Mouse (Mus musculus): Measurements from ENCODE around the gene Hivep3. TPM values are rescaled to one million over a fixed set of nuclear protein-coding genes. Genes with fewer than 3 reads are reported as not detected.

The Hivep3 gene
- polyA plus RNA-seq, 1 experiment: 23.1 TPM

DNA sequence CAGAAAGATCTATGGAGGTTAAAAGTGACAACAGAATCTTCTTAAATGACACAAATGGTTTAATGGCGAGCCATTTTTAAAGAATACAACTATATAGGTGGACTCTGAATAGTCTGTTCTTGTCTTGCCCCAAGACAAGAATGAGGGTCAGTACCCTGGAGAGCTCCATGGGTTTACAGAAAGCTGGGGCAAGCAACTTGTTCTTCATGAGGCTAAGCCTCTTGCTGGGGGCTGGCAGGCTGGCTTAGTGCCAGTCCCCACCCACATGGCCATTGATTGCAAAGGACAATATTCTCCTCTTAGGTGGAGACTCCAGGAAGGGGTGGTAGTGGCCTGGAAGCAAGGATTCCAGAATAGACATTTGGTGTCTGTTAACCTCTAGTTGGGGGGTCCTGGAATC lies 170.2 kb downstream of the Hivep3 start:
- DNase-seq: no peak
- TF ChIP-seq POLR2A (IDR thresholded peaks at IDR 0.05; ENCODE audit: borderline replicate concordance, extremely low read depth, low read depth, low read length) (no peak), CTCF (IDR thresholded peaks at IDR 0.05; ENCODE audit: insufficient read depth, low read length) (no peak)
- Histone ChIP-seq H3K4me1 (ENCODE audit: control insufficient read depth, insufficient read depth, low read length) (no peaks in the 10 kb centered on the region; the same call in 1 of the 2 replicates), H3K4me3 (replicated peaks; ENCODE audit: extremely low read depth, low read depth, low read length) (no peak overlapping the region)
- WGBS: 42% methylated on average over 1 of the region's 1 CpGs

DNA sequence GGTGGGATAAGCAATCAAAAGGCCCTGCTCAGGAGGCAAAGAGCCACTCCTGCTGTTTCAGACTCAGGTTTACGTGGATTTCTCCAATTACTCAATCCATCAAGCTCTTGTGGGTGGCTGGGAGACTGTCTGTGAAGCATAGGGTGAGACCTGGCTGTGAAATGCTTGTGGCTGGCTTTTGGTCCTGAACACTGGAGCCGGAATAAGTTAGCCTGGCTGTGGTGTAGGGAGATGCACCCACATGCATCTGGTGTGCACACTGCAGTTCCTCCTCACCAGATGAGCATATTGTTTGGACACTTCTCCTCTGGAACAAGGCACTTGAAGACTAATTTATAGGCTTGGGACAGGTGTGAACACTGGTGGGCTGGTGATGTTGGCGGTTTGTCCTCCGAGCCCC lies 170.7 kb downstream of the Hivep3 start:
- 94% methylated on average over 4 of the region's 4 CpGs for WGBS
- Histone ChIP-seq H3K4me3 (replicated peaks; ENCODE audit: extremely low read depth, low read depth, low read length) (no peak overlapping the region), H3K4me1 (ENCODE audit: control insufficient read depth, insufficient read depth, low read length) (no peaks in the 10 kb centered on the region; the same call in 1 of the 2 replicates)
- DNase-seq: no peak
- TF ChIP-seq CTCF (IDR thresholded peaks at IDR 0.05; ENCODE audit: insufficient read depth, low read length) (no peak), POLR2A (IDR thresholded peaks at IDR 0.05; ENCODE audit: borderline replicate concordance, extremely low read depth, low read depth, low read length) (no peak)

DNA sequence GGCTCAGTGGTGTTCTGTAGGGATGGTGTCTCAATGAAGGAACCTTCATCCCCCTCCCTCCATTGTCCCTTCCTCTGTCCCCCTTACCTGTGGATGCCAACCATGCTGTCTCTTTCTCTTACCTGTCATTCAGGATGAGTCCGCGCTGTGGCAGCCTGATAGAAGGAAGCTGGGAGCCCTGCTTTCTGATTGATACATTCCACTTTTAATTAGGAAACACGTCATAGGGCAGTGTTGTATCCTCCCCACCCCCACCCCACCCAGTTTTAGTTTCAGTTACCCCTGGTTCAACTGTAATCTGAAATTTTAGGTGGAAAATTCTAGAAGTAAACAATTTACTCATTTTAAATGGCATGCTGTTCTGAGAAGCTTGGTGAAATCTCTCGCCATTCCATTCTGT lies 173.5 kb downstream of the Hivep3 start:
- H3K4me3 ChIP-seq (replicated peaks; ENCODE audit: extremely low read depth, low read depth, low read length): no peak overlapping the region
- TF ChIP-seq CTCF (IDR thresholded peaks at IDR 0.05; ENCODE audit: insufficient read depth, low read length) (no peak), POLR2A (IDR thresholded peaks at IDR 0.05; ENCODE audit: borderline replicate concordance, extremely low read depth, low read depth, low read length) (no peak)
- 86% methylated on average over 4 of the region's 4 CpGs for WGBS

DNA sequence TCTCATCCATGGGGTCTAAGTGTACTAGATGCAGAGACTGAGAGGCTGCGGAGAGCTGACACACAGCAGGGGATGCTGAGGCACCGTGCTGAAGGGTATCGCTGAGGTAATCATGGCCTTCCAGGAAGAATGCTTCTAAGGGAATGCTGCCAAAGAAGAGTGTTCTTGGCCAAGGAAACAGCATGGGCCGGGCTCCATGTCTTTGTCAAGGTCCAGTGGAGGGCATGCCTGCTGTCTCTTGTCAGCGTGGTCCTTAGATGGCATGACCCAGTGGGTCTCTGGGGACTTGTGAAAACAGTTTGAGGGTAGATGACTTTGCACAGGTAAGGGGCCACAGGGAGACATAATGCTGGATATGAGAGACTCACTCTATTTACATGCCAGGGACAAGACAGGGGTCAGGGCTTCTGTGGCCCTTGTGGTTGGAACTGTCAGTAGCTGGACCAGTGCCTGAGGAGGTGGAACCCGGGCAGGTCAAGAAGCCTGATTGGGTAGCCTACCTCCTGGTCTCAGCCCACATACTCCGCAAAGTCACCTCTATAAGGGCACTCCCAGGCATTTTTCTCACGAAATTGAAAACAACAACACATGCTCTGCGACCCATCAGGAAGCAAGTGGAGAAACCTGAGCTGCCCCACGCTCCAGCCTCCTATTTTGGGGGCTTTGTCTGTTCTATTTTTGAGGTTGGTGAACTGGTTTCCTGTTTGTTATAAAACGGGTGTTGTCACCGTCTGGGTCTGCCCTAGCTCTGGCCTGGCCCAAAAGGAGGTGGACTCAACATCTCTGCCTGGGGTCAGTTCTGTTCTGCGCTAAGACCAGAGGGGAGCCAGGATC lies 177.7 kb downstream of the Hivep3 start:
- 47% methylated on average over 13 of the region's 13 CpGs for WGBS
- TF ChIP-seq POLR2A (IDR thresholded peaks at IDR 0.05; ENCODE audit: borderline replicate concordance, extremely low read depth, low read depth, low read length): no peak
- TF ChIP-seq CTCF (IDR thresholded peaks at IDR 0.05; ENCODE audit: insufficient read depth, low read length): no peak
- Histone ChIP-seq H3K4me1 (ENCODE audit: control insufficient read depth, insufficient read depth, low read length) (no peaks in the 10 kb centered on the region), H3K4me3 (replicated peaks; ENCODE audit: extremely low read depth, low read depth, low read length) (no peak overlapping the region)
- DNase-seq: no peak

More for the DNA sequence above, 173.5 kb downstream of the Hivep3 start:
- no peak for DNase-seq
- H3K4me1 ChIP-seq (ENCODE audit: control insufficient read depth, insufficient read depth, low read length): no peaks in the 10 kb centered on the region; the same call in 1 of the 2 replicates

DNA sequence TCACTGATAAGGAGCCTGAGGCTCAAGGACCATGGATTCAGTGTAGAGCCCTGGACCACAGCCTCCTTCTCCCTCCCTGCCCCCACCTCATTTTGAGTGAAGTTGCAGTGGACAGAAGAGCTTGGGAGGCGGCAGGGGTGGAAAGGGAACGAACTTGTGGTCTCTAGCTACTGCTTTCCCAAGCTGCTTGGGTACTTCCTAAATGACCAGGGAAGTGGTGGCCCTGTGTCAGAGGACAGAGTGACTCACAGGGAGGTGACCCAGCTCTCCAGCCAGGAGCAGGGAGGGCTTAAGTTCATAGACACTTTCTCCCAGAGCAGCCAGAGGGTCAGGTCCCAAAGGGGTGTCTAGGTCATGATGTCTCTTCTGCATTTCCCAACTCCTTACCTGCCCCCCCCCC lies 178.6 kb downstream of the Hivep3 start:
- WGBS: 63% methylated on average over 2 of the region's 2 CpGs
- no peak for DNase-seq
- no peak for TF ChIP-seq CTCF (IDR thresholded peaks at IDR 0.05; ENCODE audit: insufficient read depth, low read length)
- TF ChIP-seq POLR2A (IDR thresholded peaks at IDR 0.05; ENCODE audit: borderline replicate concordance, extremely low read depth, low read depth, low read length): no peak
- Histone ChIP-seq H3K4me1 (ENCODE audit: control insufficient read depth, insufficient read depth, low read length) (no peaks in the 10 kb centered on the region), H3K4me3 (replicated peaks; ENCODE audit: extremely low read depth, low read depth, low read length) (no peak overlapping the region)

DNA sequence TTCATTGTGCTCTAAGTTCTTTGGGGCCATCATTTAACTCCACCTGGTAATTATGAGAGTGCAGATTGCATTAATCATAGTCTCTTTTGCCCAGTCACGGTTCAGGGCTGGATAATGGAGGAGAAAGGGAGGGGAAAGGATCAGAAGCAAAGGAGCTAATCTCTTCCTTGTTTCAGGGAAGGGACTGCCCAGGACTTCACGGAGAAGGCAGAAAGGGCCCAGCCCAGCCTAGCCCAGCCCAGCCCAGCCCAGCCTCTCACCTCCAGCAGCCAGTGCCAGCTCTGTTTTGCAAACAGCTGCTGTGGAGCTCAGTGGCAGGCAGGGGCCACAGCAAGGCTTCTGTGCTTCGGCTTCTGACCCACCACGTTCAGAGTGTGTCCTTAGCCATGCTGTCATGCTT lies 180.6 kb downstream of the Hivep3 start:
- TF ChIP-seq POLR2A (IDR thresholded peaks at IDR 0.05; ENCODE audit: borderline replicate concordance, extremely low read depth, low read depth, low read length) (no peak), CTCF (IDR thresholded peaks at IDR 0.05; ENCODE audit: insufficient read depth, low read length) (no peak)
- Histone ChIP-seq H3K4me1 (ENCODE audit: control insufficient read depth, insufficient read depth, low read length) (no peaks in the 10 kb centered on the region), H3K4me3 (replicated peaks; ENCODE audit: extremely low read depth, low read depth, low read length) (no peak overlapping the region)
- 39% methylated on average over 4 of the region's 4 CpGs for WGBS
- no peak for DNase-seq

DNA sequence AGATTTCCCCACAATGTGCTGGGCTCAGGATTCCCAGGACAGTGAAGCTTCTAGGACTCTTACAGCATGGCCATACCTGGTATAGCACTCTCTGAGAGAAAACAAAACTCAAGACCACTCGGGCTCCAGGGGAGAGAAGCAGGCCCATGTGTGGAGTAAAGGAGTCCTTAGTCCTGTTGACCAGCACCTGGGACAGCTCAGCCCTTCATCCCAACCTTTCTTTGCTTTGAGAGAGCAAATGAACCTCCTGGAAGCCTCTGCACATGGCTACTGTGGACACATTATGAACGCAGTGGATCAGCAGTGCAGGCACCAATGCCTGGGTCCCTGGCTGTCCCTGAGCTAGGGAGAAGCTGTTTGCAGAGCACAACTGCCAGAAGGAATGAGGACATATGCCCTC lies 181.5 kb downstream of the Hivep3 start:
- no peak for DNase-seq
- Histone ChIP-seq H3K4me3 (replicated peaks; ENCODE audit: extremely low read depth, low read depth, low read length) (no peak overlapping the region), H3K4me1 (ENCODE audit: control insufficient read depth, insufficient read depth, low read length) (no peaks in the 10 kb centered on the region)
- TF ChIP-seq CTCF (IDR thresholded peaks at IDR 0.05; ENCODE audit: insufficient read depth, low read length) (no peak), POLR2A (IDR thresholded peaks at IDR 0.05; ENCODE audit: borderline replicate concordance, extremely low read depth, low read depth, low read length) (no peak)
- WGBS: 68% methylated on average over 2 of the region's 2 CpGs

DNA sequence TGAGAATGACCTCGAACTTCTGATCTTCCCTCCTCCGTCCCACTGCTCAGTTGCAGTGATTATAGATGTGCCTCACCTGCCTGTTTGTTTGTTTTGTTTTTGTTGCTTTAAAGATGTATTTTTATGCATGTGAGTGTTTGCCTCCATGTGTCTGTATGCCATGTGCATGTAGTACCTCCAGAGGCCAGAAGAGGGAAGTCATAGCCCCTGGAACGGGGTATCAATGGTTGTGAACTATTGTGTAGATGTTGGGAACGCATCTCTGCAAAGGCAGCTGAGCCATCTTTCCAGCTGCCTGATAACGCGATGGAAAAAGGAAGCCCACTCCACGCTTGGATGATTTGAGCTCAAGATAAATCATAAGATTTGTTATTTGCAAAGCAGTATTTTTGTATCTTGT lies 183.9 kb downstream of the Hivep3 start:
- no peak for DNase-seq
- 72% methylated on average over 7 of the region's 7 CpGs for WGBS

DNA sequence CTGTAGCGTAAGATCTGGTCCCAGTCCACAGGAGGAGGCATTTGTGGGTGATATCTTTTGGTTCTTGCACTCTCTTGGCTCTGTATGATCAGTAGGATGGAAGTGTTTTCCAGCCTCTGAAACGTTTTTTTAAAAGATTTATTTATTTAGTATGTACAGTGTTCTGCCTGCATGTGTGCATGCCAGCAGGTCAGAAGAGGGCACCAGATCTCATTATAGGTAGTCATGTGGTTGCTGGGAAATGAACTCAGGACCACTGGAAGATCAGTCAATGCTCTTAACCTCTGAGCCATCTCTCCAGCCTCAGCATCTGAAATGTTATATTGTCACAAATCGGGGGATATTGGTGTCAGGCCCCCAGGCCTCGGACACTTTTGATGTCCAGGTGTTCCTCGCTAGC lies 185.8 kb downstream of the Hivep3 start:
- DNase-seq: no peak
- TF ChIP-seq POLR2A (IDR thresholded peaks at IDR 0.05; ENCODE audit: borderline replicate concordance, extremely low read depth, low read depth, low read length) (no peak), CTCF (IDR thresholded peaks at IDR 0.05; ENCODE audit: insufficient read depth, low read length) (no peak)
- Histone ChIP-seq H3K4me1 (ENCODE audit: control insufficient read depth, insufficient read depth, low read length) (no peaks in the 10 kb centered on the region), H3K4me3 (replicated peaks; ENCODE audit: extremely low read depth, low read depth, low read length) (no peak overlapping the region)
- 77% methylated on average over 5 of the region's 5 CpGs for WGBS

More for the DNA sequence above, 183.9 kb downstream of the Hivep3 start:
- TF ChIP-seq POLR2A (IDR thresholded peaks at IDR 0.05; ENCODE audit: borderline replicate concordance, extremely low read depth, low read depth, low read length): no peak
- TF ChIP-seq CTCF (IDR thresholded peaks at IDR 0.05; ENCODE audit: insufficient read depth, low read length): 0 out of 2 replicates have a peak, but pooled peaks have one; percentile 7
- Histone ChIP-seq H3K4me1 (ENCODE audit: control insufficient read depth, insufficient read depth, low read length) (no peaks in the 10 kb centered on the region), H3K4me3 (replicated peaks; ENCODE audit: extremely low read depth, low read depth, low read length) (no peak overlapping the region)

Measured in lung, adult 2 months (tissue).